Mouse (Mus musculus) lung, embryonic 16.5 days (tissue): ENCODE measurements at regions not wholly inside any gene's neighbourhood (a gene's known extent, or its start where the extent isn't known, plus 50 kb on each side); places are given as distances from the start of the nearest gene placed in this dataset.

ENCODE experiments used
- ATAC-seq: fragments of 200-750 bp; cut with Nextera tagmentation; 2 replicates; pipeline ENCODE4 v1.8.0; 2017; ENCODE audit warnings: low read depth, mild to moderate bottlenecking, moderate library complexity
- H3K27ac ChIP-seq: fragments of 300-500 bp; sonication (generic); 2 replicates; pipeline ENCODE4 v1.5.1; 2014; ENCODE audit warnings: mild to moderate bottlenecking, control low read depth, low read length
- H3K27me3 ChIP-seq: fragments of 300-500 bp; sonication (generic); 2 replicates; pipeline ENCODE4 v1.6.1; 2014; ENCODE audit warnings: low read depth, low read length, mixed read lengths; ENCODE audit not compliant: control insufficient read depth, insufficient read depth
- H3K36me3 ChIP-seq: fragments of 300-500 bp; sonication (generic); 2 replicates; pipeline ENCODE4 v1.6.1; 2014; ENCODE audit warnings: low read length; ENCODE audit not compliant: control insufficient read depth, insufficient read depth
- H3K4me1 ChIP-seq: fragments of 300-500 bp; sonication (generic); replicated peaks from 2 replicates; pipeline ENCODE4 v1.6.1; 2014; ENCODE audit warnings: low read length, mixed read lengths; ENCODE audit not compliant: control insufficient read depth, insufficient read depth
- H3K4me2 ChIP-seq: fragments of 300-500 bp; sonication (generic); 2 replicates; pipeline ENCODE4 v1.6.1; 2014; ENCODE audit warnings: low read depth, low read length, control low read depth
- H3K4me3 ChIP-seq: fragments of 300-500 bp; sonication (generic); 2 replicates; pipeline ENCODE4 v1.5.1; 2014; ENCODE audit warnings: mild to moderate bottlenecking, low read length, control low read depth
- H3K9ac ChIP-seq: fragments of 300-500 bp; sonication (generic); 2 replicates; pipeline ENCODE4 v1.6.1; 2014; ENCODE audit warnings: low read length, control low read depth
- H3K9me3 ChIP-seq: fragments of 300-500 bp; sonication (generic); 2 replicates; pipeline ENCODE4 v1.6.1; 2016; ENCODE audit warnings: low read length; ENCODE audit not compliant: control insufficient read depth
- whole genome bisulfite sequencing: fragments of 180-500 bp; shearing (Covaris S2); extraction: QIAGEN DNeasy Blood & Tissue Kit; methylation state at CpG from one replicate; pipeline ENCODE4 v1.1.7; 2014; 5-methylcytosine and 5-hydroxymethylcytosine counted together

- no peaks in the 10 kb centered on the region for H3K36me3 ChIP-seq
- H3K27ac ChIP-seq = no peak overlapping the region
- WGBS = 48% methylated on average over 6 of the region's 6 CpGs
- H3K9ac ChIP-seq = no peak overlapping the region
- H3K9me3 ChIP-seq = no peaks in the 10 kb centered on the region
- no peak overlapping the region for H3K4me2 ChIP-seq
- no peak overlapping the region for H3K4me3 ChIP-seq
- no peak for ATAC-seq
- H3K4me1 ChIP-seq = no peaks in the 10 kb centered on the region
- H3K27me3 ChIP-seq = no peaks in the 10 kb centered on the region
These were observed 85.4 kb downstream of the Rpap3 start for GRCm38 (mm10) chr15:97620261-97620660.

- H3K36me3 ChIP-seq = no peaks in the 10 kb centered on the region
- H3K9me3 ChIP-seq = no peaks in the 10 kb centered on the region
- H3K4me2 ChIP-seq = no peak overlapping the region
- ATAC-seq = no peak
- H3K9ac ChIP-seq = no peak overlapping the region
- WGBS = 78% methylated on average over 7 of the region's 7 CpGs
- H3K27ac ChIP-seq = no peak overlapping the region
- no peaks in the 10 kb centered on the region for H3K27me3 ChIP-seq
- no peaks in the 10 kb centered on the region for H3K4me1 ChIP-seq
- H3K4me3 ChIP-seq = no peak overlapping the region
These were observed 85.9 kb downstream of the Rpap3 start for GRCm38 (mm10) chr15:97619764-97620163.

- H3K27ac ChIP-seq = no peak overlapping the region
- 72% methylated on average over 2 of the region's 2 CpGs for WGBS
- ATAC-seq = no peak
These were observed 93.3 kb downstream of the Rpap3 start for GRCm38 (mm10) chr15:97612325-97612724.

GRCm38 (mm10) chr15:97610767-97611166, 94.9 kb downstream of the Rpap3 start:
- ATAC-seq = no peak
- Histone ChIP-seq H3K27ac (no peak overlapping the region), H3K4me1 (peaks cover 8% of the 10 kb centered on the region), H3K36me3 (no peaks in the 10 kb centered on the region), H3K4me3 (no peak overlapping the region), H3K27me3 (no peaks in the 10 kb centered on the region), H3K4me2 (no peak overlapping the region), H3K9me3 (no peaks in the 10 kb centered on the region), H3K9ac (no peak overlapping the region)
- WGBS = 83% methylated on average over 4 of the region's 4 CpGs

More at GRCm38 (mm10) chr15:97612325-97612724, 93.3 kb downstream of the Rpap3 start:
- Histone ChIP-seq H3K4me1 (no peaks in the 10 kb centered on the region), H3K36me3 (no peaks in the 10 kb centered on the region), H3K27me3 (no peaks in the 10 kb centered on the region), H3K9me3 (no peaks in the 10 kb centered on the region), H3K4me2 (no peak overlapping the region), H3K9ac (no peak overlapping the region), H3K4me3 (no peak overlapping the region)

- H3K9ac ChIP-seq = no peak overlapping the region
- H3K36me3 ChIP-seq = no peaks in the 10 kb centered on the region
- WGBS = 47% methylated on average over 7 of the region's 7 CpGs
- no peak overlapping the region for H3K4me3 ChIP-seq
- no peak overlapping the region for H3K4me2 ChIP-seq
- H3K4me1 ChIP-seq = peaks cover 8% of the 10 kb centered on the region
- H3K27ac ChIP-seq = no peak overlapping the region
- no peak for ATAC-seq
- no peaks in the 10 kb centered on the region for H3K9me3 ChIP-seq
- no peaks in the 10 kb centered on the region for H3K27me3 ChIP-seq
These were observed 96.1 kb downstream of the Rpap3 start for GRCm38 (mm10) chr15:97609496-97609895.

- Histone ChIP-seq H3K27me3 (no peaks in the 10 kb centered on the region), H3K4me3 (no peak overlapping the region), H3K9ac (no peak overlapping the region), H3K9me3 (no peaks in the 10 kb centered on the region), H3K4me1 (peaks cover 8% of the 10 kb centered on the region), H3K27ac (no peak overlapping the region), H3K36me3 (no peaks in the 10 kb centered on the region), H3K4me2 (no peak overlapping the region)
- WGBS = 70% methylated on average over 7 of the region's 7 CpGs
- ATAC-seq = no peak
These were observed 97.0 kb downstream of the Rpap3 start for GRCm38 (mm10) chr15:97608651-97609050.

GRCm38 (mm10) chr15:97607617-97608206, 97.9 kb downstream of the Rpap3 start:
- WGBS = 73% methylated on average over 15 of the region's 15 CpGs

GRCm38 (mm10) chr15:97606630-97607381, 98.8 kb downstream of the Rpap3 start:
- no peaks in the 10 kb centered on the region for H3K27me3 ChIP-seq
- H3K4me2 ChIP-seq = peak overlapping the region; percentile 72
- H3K36me3 ChIP-seq = no peaks in the 10 kb centered on the region
- peaks cover 8% of the 10 kb centered on the region for H3K4me1 ChIP-seq
- WGBS = 7% methylated on average over 25 of the region's 25 CpGs
- H3K27ac ChIP-seq = no peak overlapping the region
- H3K9ac ChIP-seq = peak overlapping the region; percentile 63
- peak overlapping the region; percentile 44 for H3K4me3 ChIP-seq
- no peaks in the 10 kb centered on the region for H3K9me3 ChIP-seq
- ATAC-seq = peak; percentile 88

More at GRCm38 (mm10) chr15:97607617-97608206, 97.9 kb downstream of the Rpap3 start:
- Histone ChIP-seq H3K36me3 (no peaks in the 10 kb centered on the region), H3K4me2 (no peak overlapping the region), H3K27ac (no peak overlapping the region), H3K4me1 (peaks cover 8% of the 10 kb centered on the region), H3K9ac (no peak overlapping the region), H3K27me3 (no peaks in the 10 kb centered on the region), H3K4me3 (no peak overlapping the region), H3K9me3 (no peaks in the 10 kb centered on the region)
- ATAC-seq = no peak

GRCm38 (mm10) chr15:97606232-97606629, 99.4 kb downstream of the Rpap3 start:
- Histone ChIP-seq H3K4me1 (peaks cover 8% of the 10 kb centered on the region), H3K9me3 (no peaks in the 10 kb centered on the region), H3K27me3 (no peaks in the 10 kb centered on the region), H3K4me3 (peak overlapping the region; percentile 44), H3K36me3 (no peaks in the 10 kb centered on the region), H3K27ac (no peak overlapping the region), H3K4me2 (peak overlapping the region; percentile 72), H3K9ac (no peak overlapping the region)
- ATAC-seq = no peak
- WGBS = 37% methylated on average over 6 of the region's 6 CpGs
